Mouse (Mus musculus) lung, embryonic 15.5 days (tissue): Measurements from ENCODE around the gene Zbtb45. TPM values are rescaled to one million over a fixed set of nuclear protein-coding genes. Genes with fewer than 3 reads are reported as not detected.

Experiments
- ATAC-seq: fragments of 200-750 bp; cut with Nextera tagmentation; 2 replicates; pipeline ENCODE4 v1.8.0; 2017; ENCODE audit warnings: moderate number of reproducible peaks, borderline replicate concordance; ENCODE audit not compliant: low FRiP score, low TSS enrichment; ENCODE audit errors: extremely low read depth
- H3K27ac ChIP-seq: fragments of 300-500 bp; sonication (generic); 2 replicates; pipeline ENCODE4 v1.5.1; 2015; ENCODE audit warnings: moderate library complexity, mild to moderate bottlenecking, inconsistent platforms
- H3K27me3 ChIP-seq: fragments of 300-500 bp; sonication (generic); 2 replicates; pipeline ENCODE4 v1.6.1; 2015; ENCODE audit warnings: inconsistent platforms
- H3K36me3 ChIP-seq: fragments of 300-500 bp; sonication (generic); 2 replicates; pipeline ENCODE4 v1.6.1; 2015; ENCODE audit warnings: inconsistent platforms
- H3K4me1 ChIP-seq: fragments of 300-500 bp; sonication (generic); 2 replicates; pipeline ENCODE4 v1.6.1; 2015; ENCODE audit warnings: inconsistent platforms
- H3K4me2 ChIP-seq: fragments of 300-500 bp; sonication (generic); 2 replicates; pipeline ENCODE4 v1.6.1; 2015; ENCODE audit warnings: inconsistent platforms, mild to moderate bottlenecking, moderate library complexity
- H3K4me3 ChIP-seq: fragments of 300-500 bp; sonication (generic); 2 replicates; pipeline ENCODE4 v1.5.1; 2015; ENCODE audit warnings: mild to moderate bottlenecking, inconsistent platforms
- H3K9ac ChIP-seq: fragments of 300-500 bp; sonication (generic); 2 replicates; pipeline ENCODE4 v1.6.1; 2015; ENCODE audit warnings: inconsistent platforms
- H3K9me3 ChIP-seq: fragments of 300-500 bp; sonication (generic); 2 replicates; pipeline ENCODE4 v1.6.1; 2016; ENCODE audit warnings: inconsistent platforms
- WGBS: fragments of 180-500 bp; shearing (Covaris S2); methylation state at CpG from one replicate; pipeline ENCODE4 v1.1.7; 2015; 5-methylcytosine and 5-hydroxymethylcytosine counted together
- polyA plus RNA-seq: library from polyadenylated mRNA; unstranded; fragments of >200 nt; fragmentation: Nextera tagmentation; extraction: Ambion mirVana; gene quantifications from 2 replicates; pipeline ENCODE4 v1.2.1, GENCODE M21; 2015

Gene Zbtb45
- polyA plus RNA-seq, 1 experiment from 2014 or later = 27.8 TPM

- H3K36me3 ChIP-seq = peaks cover 79% of the 10 kb centered on the region
- H3K4me2 ChIP-seq = no peak overlapping the region
- no peak overlapping the region for H3K4me3 ChIP-seq
- no peak for ATAC-seq
- no peaks in the 10 kb centered on the region for H3K9me3 ChIP-seq
- no peak overlapping the region for H3K9ac ChIP-seq
- peaks cover 34% of the 10 kb centered on the region for H3K4me1 ChIP-seq
- WGBS = 67% methylated on average over 2 of the region's 2 CpGs
- H3K27me3 ChIP-seq = no peaks in the 10 kb centered on the region
- no peak overlapping the region for H3K27ac ChIP-seq
These were observed 22.1 kb upstream of the Zbtb45 start for GRCm38 (mm10) chr7:13031983-13032382.

- Histone ChIP-seq H3K27me3 (no peaks in the 10 kb centered on the region), H3K36me3 (peaks cover 85% of the 10 kb centered on the region), H3K4me3 (no peak overlapping the region), H3K9me3 (no peaks in the 10 kb centered on the region), H3K4me2 (no peak overlapping the region), H3K4me1 (peaks cover 34% of the 10 kb centered on the region), H3K9ac (no peak overlapping the region), H3K27ac (no peak overlapping the region)
- 67% methylated on average over 5 of the region's 5 CpGs for WGBS
- no peak for ATAC-seq
These were observed 21.2 kb upstream of the Zbtb45 start for GRCm38 (mm10) chr7:13031069-13031468.

- no peak overlapping the region for H3K27ac ChIP-seq
- H3K4me3 ChIP-seq = no peak overlapping the region
- WGBS = 87% methylated on average over 4 of the region's 4 CpGs
- H3K9ac ChIP-seq = no peak overlapping the region
- H3K4me2 ChIP-seq = no peak overlapping the region
- H3K4me1 ChIP-seq = peaks cover 26% of the 10 kb centered on the region
- H3K27me3 ChIP-seq = no peaks in the 10 kb centered on the region
- ATAC-seq = no peak
- H3K36me3 ChIP-seq = peaks cover 73% of the 10 kb centered on the region
- no peaks in the 10 kb centered on the region for H3K9me3 ChIP-seq
These were observed 19.2 kb upstream of the Zbtb45 start for GRCm38 (mm10) chr7:13028986-13029385.

- Histone ChIP-seq H3K4me2 (peak overlapping the region; percentile 81), H3K36me3 (peaks cover 46% of the 10 kb centered on the region), H3K9me3 (no peaks in the 10 kb centered on the region), H3K4me3 (peak overlapping the region; percentile 96), H3K27ac (no peak overlapping the region), H3K4me1 (peaks cover 20% of the 10 kb centered on the region), H3K9ac (peak overlapping the region; percentile 98), H3K27me3 (no peaks in the 10 kb centered on the region)
- WGBS = 25% methylated on average over 4 of the region's 4 CpGs
- ATAC-seq = no peak
These were observed 15.8 kb upstream of the Zbtb45 start for GRCm38 (mm10) chr7:13025511-13026112.

- no peaks in the 10 kb centered on the region for H3K27me3 ChIP-seq
- H3K9me3 ChIP-seq = no peaks in the 10 kb centered on the region
- peak overlapping the region; percentile 98 for H3K9ac ChIP-seq
- H3K4me1 ChIP-seq = peaks cover 20% of the 10 kb centered on the region
- WGBS = under 1% methylated on average over 44 of the region's 44 CpGs
- H3K4me3 ChIP-seq = peak overlapping the region; percentile 96
- H3K27ac ChIP-seq = peak overlapping the region; percentile 99
- H3K36me3 ChIP-seq = peaks cover 38% of the 10 kb centered on the region
- peak overlapping the region; percentile 81 for H3K4me2 ChIP-seq
- ATAC-seq = peak; percentile 60
These were observed 15.0 kb upstream of the Zbtb45 start for GRCm38 (mm10) chr7:13024805-13025204.

- ATAC-seq = peak; percentile 89
- H3K27ac ChIP-seq = peak overlapping the region; percentile 99
- peaks cover 20% of the 10 kb centered on the region for H3K4me1 ChIP-seq
- H3K4me2 ChIP-seq = peak overlapping the region; percentile 81
- H3K4me3 ChIP-seq = peak overlapping the region; percentile 96
- no peaks in the 10 kb centered on the region for H3K9me3 ChIP-seq
- H3K27me3 ChIP-seq = no peaks in the 10 kb centered on the region
- H3K36me3 ChIP-seq = peaks cover 31% of the 10 kb centered on the region
- peak overlapping the region; percentile 98 for H3K9ac ChIP-seq
- WGBS = under 1% methylated on average over 90 of the region's 95 CpGs
These were observed 14.3 kb upstream of the Zbtb45 start for GRCm38 (mm10) chr7:13023928-13024731.

- 3% methylated on average over 31 of the region's 31 CpGs for WGBS
- H3K27ac ChIP-seq = peak overlapping the region; percentile 99
- H3K36me3 ChIP-seq = peaks cover 19% of the 10 kb centered on the region
- H3K4me1 ChIP-seq = peaks cover 20% of the 10 kb centered on the region
- no peaks in the 10 kb centered on the region for H3K27me3 ChIP-seq
- peak; percentile 70 for ATAC-seq
- H3K9me3 ChIP-seq = no peaks in the 10 kb centered on the region
- peak overlapping the region; percentile 81 for H3K4me2 ChIP-seq
- peak overlapping the region; percentile 98 for H3K9ac ChIP-seq
- peak overlapping the region; percentile 96 for H3K4me3 ChIP-seq
These were observed 13.1 kb upstream of the Zbtb45 start for GRCm38 (mm10) chr7:13022773-13023535.

- Histone ChIP-seq H3K36me3 (no peaks in the 10 kb centered on the region), H3K9ac (no peak overlapping the region), H3K4me2 (no peak overlapping the region), H3K4me3 (no peak overlapping the region), H3K27me3 (no peaks in the 10 kb centered on the region), H3K4me1 (peaks cover 6% of the 10 kb centered on the region), H3K27ac (no peak overlapping the region), H3K9me3 (no peaks in the 10 kb centered on the region)
- WGBS = 74% methylated on average over 1 of the region's 1 CpGs
- no peak for ATAC-seq
These were observed 5.4 kb upstream of the Zbtb45 start for GRCm38 (mm10) chr7:13015217-13015616.

GRCm38 (mm10) chr7:13014275-13014839 lies 4.5 kb upstream of the Zbtb45 start:
- H3K9ac ChIP-seq = no peak overlapping the region
- H3K4me1 ChIP-seq = peaks cover 6% of the 10 kb centered on the region
- no peak for ATAC-seq
- no peak overlapping the region for H3K27ac ChIP-seq
- no peak overlapping the region for H3K4me2 ChIP-seq
- H3K4me3 ChIP-seq = no peak overlapping the region
- WGBS = 38% methylated on average over 6 of the region's 6 CpGs
- H3K27me3 ChIP-seq = no peaks in the 10 kb centered on the region
- H3K9me3 ChIP-seq = no peaks in the 10 kb centered on the region
- H3K36me3 ChIP-seq = no peaks in the 10 kb centered on the region

- Histone ChIP-seq H3K9ac (no peak overlapping the region), H3K9me3 (no peaks in the 10 kb centered on the region), H3K4me3 (no peak overlapping the region), H3K27me3 (no peaks in the 10 kb centered on the region), H3K4me1 (peaks cover 6% of the 10 kb centered on the region), H3K27ac (no peak overlapping the region), H3K36me3 (no peaks in the 10 kb centered on the region), H3K4me2 (no peak overlapping the region)
- no peak for ATAC-seq
- 72% methylated on average over 4 of the region's 4 CpGs for WGBS
These were observed 3.8 kb upstream of the Zbtb45 start for GRCm38 (mm10) chr7:13013671-13014070.

GRCm38 (mm10) chr7:13009143-13010004 lies 460 bp downstream of the Zbtb45 start:
- Histone ChIP-seq H3K4me2 (peak overlapping the region; percentile 84), H3K4me1 (peaks cover 10% of the 10 kb centered on the region), H3K4me3 (peak overlapping the region; percentile 74), H3K36me3 (peaks cover 34% of the 10 kb centered on the region), H3K9me3 (no peaks in the 10 kb centered on the region), H3K9ac (peak overlapping the region; percentile 86), H3K27ac (peak overlapping the region; percentile 97), H3K27me3 (no peaks in the 10 kb centered on the region)
- ATAC-seq = peak; percentile 89
- under 1% methylated on average over 42 of the region's 42 CpGs for WGBS
